Mouse (Mus musculus) mature B cell (primary cell): Measurements from ENCODE around the gene Msrb3.

ENCODE experiments used
- in situ Hi-C: fragments of 300-500 bp; cut with MboI; formaldehyde crosslinking; loops from 2 replicates; pipeline ENCODE4 v1.14.3; 2019

The Msrb3 gene

GRCm38 (mm10) chr10:120810832-120811571 lies 87.9 kb downstream of the Msrb3 start:
- in situ Hi-C loops, result no loop called here

DNA sequence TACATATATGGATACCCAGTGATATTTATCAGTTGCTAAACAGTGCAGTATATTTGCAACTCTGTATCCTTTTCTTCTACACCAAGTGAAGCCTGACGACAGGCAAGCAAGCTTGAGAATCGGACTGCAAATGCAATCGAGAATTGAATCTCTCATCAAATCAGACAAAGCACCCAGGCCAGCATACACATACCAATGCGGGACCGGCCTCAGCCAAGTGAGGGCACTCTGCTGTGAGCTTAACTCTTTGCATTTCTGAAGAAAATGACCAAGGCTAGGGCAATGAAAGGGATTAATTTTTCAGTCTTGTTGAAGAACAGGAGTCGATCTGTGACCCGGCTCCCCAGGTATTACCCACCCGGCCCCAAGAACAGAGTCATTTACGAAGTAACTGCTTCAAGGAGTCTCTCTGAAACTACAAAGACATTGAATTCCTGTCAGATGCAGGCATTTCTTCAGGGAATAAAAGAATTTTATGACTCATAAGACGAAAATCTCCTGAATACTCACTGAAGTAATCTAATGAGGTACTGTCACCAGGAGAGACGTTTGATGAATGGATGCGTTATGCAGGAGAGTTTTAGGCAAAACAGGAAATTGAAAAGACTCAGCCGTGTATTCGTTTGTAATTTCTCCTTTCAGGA lies 88.7 kb downstream of the Msrb3 start:
- in situ Hi-C loops, result no loop called here

- in situ Hi-C loops, result no loop called here
These were observed 90.7 kb downstream of the Msrb3 start for GRCm38 (mm10) chr10:120808167-120808566.

DNA sequence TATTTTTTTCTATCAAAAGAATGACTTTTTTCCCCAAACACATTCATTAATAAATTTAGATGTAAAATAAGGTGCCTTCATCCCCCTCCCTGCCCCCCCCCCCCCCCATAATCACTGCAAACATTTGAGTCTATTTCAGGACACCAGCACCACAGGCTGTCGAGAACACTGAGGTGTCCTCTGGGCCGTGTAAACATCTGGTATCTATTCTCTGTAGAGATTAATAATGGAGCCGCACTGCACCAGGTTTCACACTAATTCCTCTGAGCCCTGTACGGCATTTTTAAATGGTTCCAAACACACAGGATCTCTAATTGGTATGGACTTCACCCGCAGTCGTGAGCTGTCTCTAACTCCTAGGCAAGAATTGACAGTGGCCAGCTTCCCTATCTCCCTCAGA lies 97.8 kb downstream of the Msrb3 start:
- in situ Hi-C loops, result no loop called here

DNA sequence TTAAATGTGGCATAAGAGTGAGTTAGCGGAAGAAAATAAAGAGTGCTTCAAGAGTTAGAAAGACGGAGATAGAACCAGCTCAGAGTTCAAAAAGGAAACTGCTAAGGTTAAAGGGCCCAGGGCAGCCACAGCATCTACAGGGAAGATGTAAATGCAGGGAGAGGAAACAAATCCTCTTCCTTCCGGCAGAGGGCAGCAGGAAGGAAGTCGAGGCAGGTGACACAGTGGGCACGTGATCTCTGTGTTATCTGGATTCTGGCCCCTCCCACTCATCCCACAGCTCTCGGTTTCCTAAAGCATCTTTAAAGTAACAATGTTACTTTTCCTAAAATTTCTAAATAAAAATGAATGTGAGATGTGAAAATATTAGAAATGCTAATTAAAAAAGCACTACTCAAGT lies 99.4 kb downstream of the Msrb3 start:
- in situ Hi-C loops, result no loop called here

DNA sequence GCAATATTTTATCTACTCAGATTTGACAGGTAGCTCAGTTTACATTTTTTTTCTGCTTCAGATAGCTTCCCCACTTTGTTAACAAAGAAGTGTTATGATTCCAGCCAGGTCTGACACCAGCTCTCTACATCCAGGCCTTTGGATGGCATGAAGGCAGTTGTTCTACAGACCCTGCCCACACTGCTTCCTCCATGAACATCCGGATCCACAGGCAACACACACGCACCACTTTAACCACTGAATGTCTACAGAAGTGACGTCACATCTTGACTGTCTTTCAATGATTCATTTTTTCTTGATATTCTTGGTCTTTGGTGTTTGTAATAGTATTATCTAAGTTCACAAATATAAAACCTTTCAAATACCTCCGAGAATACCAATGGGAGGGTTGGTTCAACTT lies 102.2 kb downstream of the Msrb3 start:
- in situ Hi-C loops, result no loop called here

- in situ Hi-C loops, result no loop called here
These were observed 104.5 kb downstream of the Msrb3 start for GRCm38 (mm10) chr10:120794391-120794817.

DNA sequence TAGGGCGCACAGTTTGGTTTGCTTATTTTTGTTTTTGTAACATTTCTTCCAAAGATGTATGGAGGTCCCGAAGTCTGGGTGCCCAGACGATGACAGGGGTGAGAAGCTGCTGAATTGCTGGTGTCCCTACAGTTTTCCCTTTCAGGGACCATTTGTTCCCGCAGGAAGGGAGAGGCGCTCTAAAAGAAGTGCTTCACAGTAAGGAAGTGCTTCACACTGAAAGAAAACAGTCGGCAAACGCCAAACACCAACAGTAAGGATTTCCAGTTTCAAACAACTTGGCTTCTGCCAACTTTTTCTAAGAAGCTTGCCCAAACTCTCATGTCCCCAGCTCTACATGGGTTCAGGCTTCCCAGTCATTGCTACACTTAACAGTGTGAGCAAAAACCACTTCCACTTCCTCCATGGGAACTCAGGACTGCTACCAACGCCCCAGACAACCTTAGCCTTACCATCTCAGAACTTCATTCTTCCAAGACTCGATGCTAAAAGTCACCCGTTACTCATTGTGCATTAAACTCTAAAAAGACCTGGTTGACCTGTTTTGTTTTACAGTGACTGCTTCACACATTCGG lies 106.6 kb downstream of the Msrb3 start:
- in situ Hi-C loops, result no loop called here

DNA sequence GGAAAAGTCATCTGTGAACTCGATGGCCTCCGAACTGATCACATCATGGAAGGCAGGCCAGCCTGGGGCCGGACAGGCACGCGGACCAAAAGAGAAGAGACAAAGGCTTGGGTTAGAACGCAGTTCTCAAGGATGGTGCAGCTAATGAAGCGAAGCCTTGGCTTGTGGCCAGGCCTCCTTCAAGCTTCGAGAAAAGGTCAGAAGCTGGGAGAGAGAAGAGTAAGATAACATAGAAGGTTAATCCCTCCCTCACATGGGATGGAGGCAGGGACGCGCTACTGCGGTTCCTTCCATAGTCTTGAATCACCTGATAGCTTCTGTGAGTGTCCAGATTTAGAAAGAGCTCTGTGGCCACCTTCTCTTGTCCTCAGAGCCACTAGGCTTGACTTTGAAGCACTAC lies 107.5 kb downstream of the Msrb3 start:
- in situ Hi-C loops, result no loop called here

- in situ Hi-C loops, result no loop called here
These were observed 111.7 kb downstream of the Msrb3 start for GRCm38 (mm10) chr10:120787202-120787601.

GRCm38 (mm10) chr10:120784516-120784915 lies 114.4 kb downstream of the Msrb3 start:
- in situ Hi-C loops, result no loop called here

GRCm38 (mm10) chr10:120783393-120783792 lies 115.5 kb downstream of the Msrb3 start:
- in situ Hi-C loops, result no loop called here

DNA sequence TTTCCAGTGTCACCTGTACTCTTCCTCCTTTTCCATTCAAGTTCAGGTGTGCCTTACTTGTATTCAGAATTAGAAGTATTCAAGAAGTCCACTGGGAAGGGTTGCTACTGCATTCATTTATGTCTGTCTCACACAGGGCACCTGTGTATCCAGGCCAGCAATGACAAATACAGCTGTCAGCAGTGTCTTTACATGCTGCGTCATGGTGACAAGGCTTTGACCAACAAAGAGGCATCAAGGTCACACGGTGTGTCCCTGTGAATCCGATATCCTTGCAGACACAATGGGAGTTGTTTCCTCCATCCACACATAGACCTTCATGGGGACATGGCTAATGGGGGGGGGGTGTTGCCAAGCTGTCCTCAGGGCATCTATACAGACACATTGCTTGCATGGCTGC lies 121.4 kb downstream of the Msrb3 start:
- in situ Hi-C loops, result no loop called here

DNA sequence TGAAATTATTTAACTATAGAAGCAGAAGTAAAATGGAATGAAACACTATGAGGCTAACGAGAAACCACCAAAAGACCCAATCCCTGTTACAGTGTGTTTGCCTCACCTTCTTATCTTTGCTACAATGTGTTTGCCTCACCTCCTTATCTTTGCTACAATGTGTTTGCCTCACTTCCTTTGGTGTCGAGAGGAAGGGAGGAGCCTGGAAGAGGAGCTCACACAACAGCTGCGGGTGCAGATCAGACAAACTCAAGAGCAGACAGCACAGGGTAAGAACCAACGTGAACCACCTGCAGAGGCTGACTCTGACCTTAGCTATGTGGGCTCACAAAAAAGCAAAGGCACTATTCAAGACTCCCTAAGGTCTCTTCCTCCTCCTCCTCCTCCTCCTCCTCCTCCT lies 123.5 kb downstream of the Msrb3 start:
- in situ Hi-C loops, result no loop called here

DNA sequence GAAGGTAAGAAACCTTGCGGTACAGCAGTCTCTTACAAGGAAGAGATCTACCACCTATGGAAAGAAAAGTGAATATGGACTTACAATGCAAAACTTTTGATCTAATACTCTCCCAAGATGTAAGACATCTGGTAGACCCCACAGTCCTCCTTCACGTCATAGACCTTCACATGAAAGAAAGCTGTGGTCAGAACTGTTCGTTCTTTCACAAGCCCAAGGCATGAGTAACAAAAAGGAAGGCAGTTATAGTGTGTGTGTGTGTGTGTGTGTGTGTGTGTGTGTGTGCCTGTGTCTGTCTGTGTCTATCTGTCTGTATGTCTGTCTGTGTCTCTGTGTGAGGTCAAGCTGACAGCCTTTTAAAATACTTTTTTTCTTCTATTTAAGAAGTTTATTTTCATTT lies 131.5 kb downstream of the Msrb3 start:
- in situ Hi-C loops, result no loop called here

- in situ Hi-C loops, result no loop called here
These were observed 133.5 kb downstream of the Msrb3 start for GRCm38 (mm10) chr10:120765398-120765797.

DNA sequence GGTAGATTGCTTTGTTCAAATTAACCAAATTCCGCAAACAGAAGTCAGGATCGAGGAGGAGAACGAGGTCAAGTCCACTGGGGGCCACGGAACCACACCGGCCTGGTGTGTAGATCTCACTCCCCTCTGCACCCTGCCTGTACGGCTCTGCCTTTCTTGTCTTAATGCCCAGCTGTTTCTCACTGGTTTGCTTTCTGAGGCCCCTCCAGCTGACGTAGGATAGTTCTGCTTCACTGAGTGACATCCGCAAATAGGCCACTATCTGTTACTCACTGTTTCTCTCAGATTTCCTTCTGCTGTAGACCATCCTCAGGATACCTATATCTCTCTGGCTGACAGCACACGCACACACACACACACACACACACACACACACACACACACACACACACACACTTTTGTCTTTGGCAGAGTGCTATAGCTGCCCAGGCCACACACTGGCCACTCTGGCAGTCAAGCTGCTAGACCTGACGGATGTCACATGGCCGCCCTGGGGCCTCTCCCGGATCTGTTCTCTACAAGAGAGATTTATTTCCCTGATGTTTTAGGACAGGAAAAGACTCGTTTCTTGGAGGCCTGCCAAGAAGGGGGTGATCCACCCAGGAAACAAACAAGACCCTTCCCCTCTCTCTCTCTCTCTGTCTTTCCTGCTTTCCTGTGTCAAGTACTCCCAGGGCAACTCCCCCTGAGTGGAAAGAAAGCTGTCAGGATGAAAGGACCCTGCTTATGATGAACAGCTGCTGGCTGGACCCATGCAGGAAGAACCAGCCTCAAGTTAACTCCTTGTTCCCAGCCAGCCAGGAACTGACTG lies 135.0 kb downstream of the Msrb3 start:
- in situ Hi-C loops, result no loop called here

DNA sequence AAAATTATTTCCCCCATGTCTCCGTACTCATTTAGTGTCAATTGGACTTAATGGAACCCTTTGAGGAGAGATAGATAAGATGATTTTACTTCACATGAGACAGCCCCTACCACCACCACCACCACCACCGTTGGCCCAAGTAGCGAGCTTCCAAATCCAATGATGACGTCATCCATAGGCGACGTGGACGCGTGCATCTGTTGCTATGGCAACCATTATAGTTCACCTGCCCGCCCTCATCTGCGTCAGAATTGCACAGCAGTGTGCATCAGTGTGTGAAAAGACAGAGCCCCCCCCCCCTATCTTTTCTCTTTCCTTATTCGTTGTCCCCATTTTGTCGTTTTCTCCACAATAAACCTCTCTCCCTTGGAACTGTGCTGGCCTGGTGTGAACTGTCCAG lies 135.9 kb downstream of the Msrb3 start:
- in situ Hi-C loops, result no loop called here

GRCm38 (mm10) chr10:120760679-120761078 lies 138.2 kb downstream of the Msrb3 start:
- in situ Hi-C loops, result no loop called here

GRCm38 (mm10) chr10:120759883-120760282 lies 139.0 kb downstream of the Msrb3 start:
- in situ Hi-C loops, result no loop called here

DNA sequence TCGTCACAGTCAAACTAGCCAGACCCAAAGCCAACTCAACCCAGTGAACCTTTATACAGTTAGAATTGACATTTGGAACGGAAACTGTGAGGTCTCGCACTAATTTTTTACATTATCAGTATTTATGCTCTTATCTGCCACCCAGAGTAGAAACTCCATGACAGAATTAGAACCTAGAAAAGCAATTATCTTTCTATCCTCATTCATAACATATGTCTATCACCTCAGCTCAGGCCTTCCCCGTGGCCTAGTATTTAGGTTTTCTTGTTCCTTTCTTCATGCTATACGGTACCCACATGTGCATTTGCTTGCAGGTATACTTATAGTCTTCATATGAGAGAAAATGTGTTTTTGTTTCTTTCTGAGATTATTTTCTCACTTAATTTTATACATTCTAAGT lies 146.4 kb downstream of the Msrb3 start:
- in situ Hi-C loops, result no loop called here

DNA sequence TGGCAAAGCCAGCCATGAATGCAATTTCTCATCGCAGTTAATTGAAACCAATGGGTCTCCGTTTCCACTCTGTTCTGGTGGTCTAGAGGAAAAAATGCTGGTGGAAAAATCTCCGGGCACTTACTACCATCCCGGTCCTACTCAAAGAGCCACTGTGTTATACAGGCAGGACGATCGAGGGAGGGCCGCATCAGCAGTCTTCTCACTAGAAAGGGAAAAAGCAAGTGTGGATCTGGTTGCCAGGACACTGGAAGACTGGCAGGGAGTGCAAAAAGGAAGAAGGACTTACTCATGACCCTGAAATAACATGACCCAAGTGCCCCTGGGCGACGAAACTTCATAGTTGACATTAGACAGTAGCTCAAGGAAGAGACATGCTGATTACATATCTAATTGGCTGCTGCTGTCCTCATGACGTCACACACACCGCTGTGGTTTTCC lies 147.1 kb downstream of the Msrb3 start:
- in situ Hi-C loops, result no loop called here
